Mouse (Mus musculus): ENCODE results near the gene Cplane1. TPM values are rescaled to one million over a fixed set of nuclear protein-coding genes. Genes with fewer than 3 reads are reported as not detected.

Cplane1 gene
- 1.9 and 2.1 TPM in 2 replicates for polyA plus RNA-seq (2012; rRNA removed)

DNA sequence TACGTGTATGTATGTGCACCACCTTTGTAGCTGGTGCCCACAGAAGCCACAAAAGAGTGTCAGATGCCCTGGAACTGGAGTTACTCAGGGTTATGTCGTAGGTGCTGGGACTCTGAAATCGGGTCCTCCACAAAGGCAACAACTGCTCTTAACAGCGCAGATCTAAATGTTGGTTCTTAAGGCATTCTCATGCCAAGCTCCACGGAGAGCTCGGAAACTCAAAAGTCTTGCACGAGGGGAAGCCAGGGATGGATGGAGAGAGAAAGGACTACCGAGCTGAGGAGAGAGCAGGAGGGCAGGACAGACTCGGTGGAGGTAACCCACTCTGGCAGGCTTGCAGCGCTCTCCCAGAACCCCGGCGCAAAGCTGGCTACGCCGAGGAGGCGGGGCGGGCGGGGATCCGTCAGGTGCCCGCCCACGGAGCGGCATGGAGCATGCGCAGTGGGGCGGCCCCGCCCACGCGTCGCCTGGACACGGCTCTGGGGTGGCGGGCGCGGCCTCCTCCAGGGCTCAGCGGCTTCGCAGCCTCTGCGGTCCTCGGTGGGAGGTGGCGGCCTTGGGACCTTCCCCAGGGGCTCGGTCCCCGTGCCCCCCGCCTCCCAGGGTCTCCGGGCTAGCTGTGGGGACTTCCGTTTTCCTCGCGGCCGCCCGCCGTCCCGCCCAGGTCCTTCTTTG lies at the start of gene Cplane1:
TSS of gene Cplane1 (plus strand) at position 516 of the 675 bp plus-strand sequence.
- DNase-seq (ENCODE audit: low read depth in 1 of 2, low spot score in 2 of 2), result peak; percentile 80 to 92
- H3K27ac ChIP-seq (ENCODE audit: insufficient read depth, low read length), result peak within 1 kb of the TSS; percentile 29
- peaks cover 1% of the 10 kb centered on the region; the same call in 1 of the 2 replicates for H3K36me3 ChIP-seq (ENCODE audit: control insufficient read depth, insufficient read depth, low read length)
- H3K4me1 ChIP-seq (ENCODE audit: control insufficient read depth, insufficient read depth, insufficient read length), result no peaks in the 10 kb centered on the region
- H3K4me3 ChIP-seq (ENCODE audit: extremely low read depth, insufficient read depth, insufficient read length), result peak within 1 kb of the TSS; percentile 68
- no peaks in the 10 kb centered on the region for H3K27me3 ChIP-seq (ENCODE audit: control insufficient read depth, insufficient read depth, low read length)
- TF ChIP-seq POLR2A (IDR thresholded peaks at IDR 0.05; ENCODE audit: low read depth, low read length) (peak; percentile 51), CTCF (IDR thresholded peaks at IDR 0.05; ENCODE audit: extremely low read depth, insufficient read depth, insufficient read length, insufficient replicate concordance) (no peak)
- under 1% methylated on average over 44 of the region's 47 CpGs for WGBS

DNA sequence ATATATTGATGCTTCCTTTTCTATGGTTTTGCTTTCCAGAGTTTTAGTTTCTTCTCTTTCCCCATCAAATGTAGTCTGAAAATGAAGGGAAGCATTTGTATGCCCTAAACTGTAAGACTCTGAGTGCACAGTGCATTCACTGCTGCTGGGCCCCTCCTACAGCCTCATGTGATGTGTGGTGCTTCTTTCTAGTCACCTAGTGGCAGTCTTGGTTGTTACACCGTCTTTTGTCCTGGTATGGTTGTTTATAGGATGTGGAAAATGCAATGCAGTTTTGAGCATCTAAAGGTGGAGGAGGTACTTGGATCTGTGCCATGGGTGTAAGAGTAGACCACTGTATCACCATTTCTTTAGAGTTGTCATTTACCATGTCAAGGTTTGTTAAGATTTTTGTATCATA lies 39.6 kb upstream of the Cplane1 start:
- H3K36me3 ChIP-seq (ENCODE audit: control insufficient read depth, insufficient read depth, low read length), result peaks cover 26% of the 10 kb centered on the region
- no peaks in the 10 kb centered on the region for H3K27me3 ChIP-seq (ENCODE audit: control insufficient read depth, insufficient read depth, low read length)
- no peak overlapping the region for H3K27ac ChIP-seq (ENCODE audit: insufficient read depth, low read length)
- no peaks in the 10 kb centered on the region for H3K4me1 ChIP-seq (ENCODE audit: control insufficient read depth, insufficient read depth, insufficient read length)
- 86% methylated on average over 1 of the region's 1 CpGs for WGBS
- TF ChIP-seq CTCF (IDR thresholded peaks at IDR 0.05; ENCODE audit: extremely low read depth, insufficient read depth, insufficient read length, insufficient replicate concordance), result no peak
- TF ChIP-seq POLR2A (IDR thresholded peaks at IDR 0.05; ENCODE audit: low read depth, low read length), result no peak
- no peak for DNase-seq (ENCODE audit: low read depth in 1 of 2, low spot score in 2 of 2)
- no peak overlapping the region for H3K4me3 ChIP-seq (ENCODE audit: extremely low read depth, insufficient read depth, insufficient read length)

DNA sequence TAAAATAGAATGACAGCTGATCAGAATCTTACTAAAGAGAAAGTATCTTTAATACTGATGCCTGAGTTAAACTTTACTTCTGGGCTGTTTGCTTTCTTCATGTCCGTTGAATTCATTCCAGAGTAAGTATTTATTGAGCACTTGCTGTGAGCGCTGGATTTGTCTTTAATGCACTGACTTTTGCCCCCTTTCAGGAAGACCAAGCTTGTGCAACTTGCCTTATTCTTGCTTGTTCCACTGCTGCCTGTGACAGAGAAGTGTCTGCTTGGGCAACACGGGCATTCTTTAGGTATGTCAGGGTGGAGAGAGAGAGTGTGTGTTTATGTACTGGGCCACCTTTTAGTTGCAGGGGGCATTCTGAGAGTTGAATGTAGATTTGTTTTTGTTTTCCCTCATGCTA lies 37.6 kb upstream of the Cplane1 start:
- WGBS, result 96% methylated on average over 3 of the region's 3 CpGs
- Histone ChIP-seq H3K27ac (ENCODE audit: insufficient read depth, low read length) (no peak overlapping the region), H3K36me3 (ENCODE audit: control insufficient read depth, insufficient read depth, low read length) (peaks cover 32% of the 10 kb centered on the region), H3K4me1 (ENCODE audit: control insufficient read depth, insufficient read depth, insufficient read length) (no peaks in the 10 kb centered on the region), H3K27me3 (ENCODE audit: control insufficient read depth, insufficient read depth, low read length) (no peaks in the 10 kb centered on the region), H3K4me3 (ENCODE audit: extremely low read depth, insufficient read depth, insufficient read length) (no peak overlapping the region)
- no peak for DNase-seq (ENCODE audit: low read depth in 1 of 2, low spot score in 2 of 2)
- no peak for TF ChIP-seq CTCF (IDR thresholded peaks at IDR 0.05; ENCODE audit: extremely low read depth, insufficient read depth, insufficient read length, insufficient replicate concordance)
- TF ChIP-seq POLR2A (IDR thresholded peaks at IDR 0.05; ENCODE audit: low read depth, low read length), result no peak

DNA sequence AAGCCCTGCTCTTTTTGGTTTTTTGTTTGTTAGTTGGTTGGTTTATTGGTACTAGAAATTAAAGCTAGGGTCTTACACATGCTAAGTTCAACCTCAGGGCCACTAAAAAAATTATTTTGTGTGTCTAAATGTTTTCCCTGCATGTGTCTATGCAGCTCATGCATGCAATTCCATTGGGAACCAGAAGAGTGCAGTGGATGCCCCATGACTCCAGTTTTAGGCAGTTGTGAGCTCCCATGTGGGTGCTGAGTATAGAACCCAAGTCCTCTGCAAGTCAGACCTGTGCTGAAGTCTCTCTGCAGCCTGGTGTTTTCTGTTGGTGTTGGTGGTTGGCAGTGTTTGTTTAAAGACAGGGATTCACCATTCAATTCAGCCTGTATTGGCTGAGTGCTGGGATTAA lies 37.1 kb upstream of the Cplane1 start:
- no peak overlapping the region for H3K27ac ChIP-seq (ENCODE audit: insufficient read depth, low read length)
- H3K36me3 ChIP-seq (ENCODE audit: control insufficient read depth, insufficient read depth, low read length), result peaks cover 33% of the 10 kb centered on the region
- H3K27me3 ChIP-seq (ENCODE audit: control insufficient read depth, insufficient read depth, low read length), result no peaks in the 10 kb centered on the region
- H3K4me1 ChIP-seq (ENCODE audit: control insufficient read depth, insufficient read depth, insufficient read length), result no peaks in the 10 kb centered on the region
- TF ChIP-seq POLR2A (IDR thresholded peaks at IDR 0.05; ENCODE audit: low read depth, low read length) (no peak), CTCF (IDR thresholded peaks at IDR 0.05; ENCODE audit: extremely low read depth, insufficient read depth, insufficient read length, insufficient replicate concordance) (no peak)
- H3K4me3 ChIP-seq (ENCODE audit: extremely low read depth, insufficient read depth, insufficient read length), result no peak overlapping the region
- no peak for DNase-seq (ENCODE audit: low read depth in 1 of 2, low spot score in 2 of 2)

DNA sequence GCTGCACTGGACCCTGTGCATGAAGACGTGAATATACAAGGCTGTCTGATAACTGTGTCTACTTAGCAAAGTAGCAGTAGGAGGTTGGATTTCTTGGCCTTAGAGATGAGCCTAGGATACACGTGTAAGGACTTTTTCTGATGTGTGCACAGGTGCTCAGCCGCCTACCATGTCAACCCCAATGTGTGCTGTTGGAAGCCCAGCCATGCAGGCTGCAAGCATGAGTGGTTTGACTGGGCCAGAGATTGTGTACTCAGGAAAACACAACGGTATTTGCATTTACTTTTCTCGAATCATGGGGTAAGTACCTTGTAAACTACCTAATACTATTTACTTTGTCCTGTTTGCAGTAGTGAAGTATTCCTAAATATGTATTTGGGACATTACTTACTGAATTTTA lies 33.3 kb upstream of the Cplane1 start:
- DNase-seq (ENCODE audit: low read depth in 1 of 2, low spot score in 2 of 2), result no peak
- Histone ChIP-seq H3K36me3 (ENCODE audit: control insufficient read depth, insufficient read depth, low read length) (peaks cover 36% of the 10 kb centered on the region), H3K4me1 (ENCODE audit: control insufficient read depth, insufficient read depth, insufficient read length) (no peaks in the 10 kb centered on the region), H3K27me3 (ENCODE audit: control insufficient read depth, insufficient read depth, low read length) (no peaks in the 10 kb centered on the region), H3K27ac (ENCODE audit: insufficient read depth, low read length) (no peak overlapping the region), H3K4me3 (ENCODE audit: extremely low read depth, insufficient read depth, insufficient read length) (no peak overlapping the region)
- 95% methylated on average over 5 of the region's 5 CpGs for WGBS
- TF ChIP-seq POLR2A (IDR thresholded peaks at IDR 0.05; ENCODE audit: low read depth, low read length), result no peak
- TF ChIP-seq CTCF (IDR thresholded peaks at IDR 0.05; ENCODE audit: extremely low read depth, insufficient read depth, insufficient read length, insufficient replicate concordance), result no peak

DNA sequence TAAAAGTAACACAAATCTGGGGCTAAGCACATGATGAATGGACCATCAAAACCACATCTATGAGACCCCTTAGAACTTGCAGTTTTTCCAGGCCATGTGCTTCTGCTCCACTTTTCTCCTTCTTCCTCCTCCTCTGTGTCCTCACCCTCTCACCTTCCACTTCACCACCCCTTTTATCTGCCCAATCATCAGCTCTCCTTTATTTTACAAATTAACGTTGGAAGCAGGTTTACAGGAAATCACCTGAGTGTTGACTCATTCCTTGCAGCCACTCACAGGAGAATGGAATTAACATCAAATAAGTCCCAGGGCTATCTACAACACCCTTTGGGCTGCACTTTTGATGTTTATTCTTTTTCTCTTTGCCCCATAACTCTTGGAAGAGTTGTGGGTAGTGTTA lies 7.1 kb upstream of the Cplane1 start:
- WGBS, result 83% methylated on average over 1 of the region's 1 CpGs
- no peak overlapping the region for H3K4me3 ChIP-seq (ENCODE audit: extremely low read depth, insufficient read depth, insufficient read length)
- H3K4me1 ChIP-seq (ENCODE audit: control insufficient read depth, insufficient read depth, insufficient read length), result no peaks in the 10 kb centered on the region
- peaks cover 6% of the 10 kb centered on the region; the same call in 1 of the 2 replicates for H3K36me3 ChIP-seq (ENCODE audit: control insufficient read depth, insufficient read depth, low read length)
- no peak for TF ChIP-seq CTCF (IDR thresholded peaks at IDR 0.05; ENCODE audit: extremely low read depth, insufficient read depth, insufficient read length, insufficient replicate concordance)
- TF ChIP-seq POLR2A (IDR thresholded peaks at IDR 0.05; ENCODE audit: low read depth, low read length), result no peak
- no peak for DNase-seq (ENCODE audit: low read depth in 1 of 2, low spot score in 2 of 2)
- no peak overlapping the region for H3K27ac ChIP-seq (ENCODE audit: insufficient read depth, low read length)
- no peaks in the 10 kb centered on the region for H3K27me3 ChIP-seq (ENCODE audit: control insufficient read depth, insufficient read depth, low read length)

DNA sequence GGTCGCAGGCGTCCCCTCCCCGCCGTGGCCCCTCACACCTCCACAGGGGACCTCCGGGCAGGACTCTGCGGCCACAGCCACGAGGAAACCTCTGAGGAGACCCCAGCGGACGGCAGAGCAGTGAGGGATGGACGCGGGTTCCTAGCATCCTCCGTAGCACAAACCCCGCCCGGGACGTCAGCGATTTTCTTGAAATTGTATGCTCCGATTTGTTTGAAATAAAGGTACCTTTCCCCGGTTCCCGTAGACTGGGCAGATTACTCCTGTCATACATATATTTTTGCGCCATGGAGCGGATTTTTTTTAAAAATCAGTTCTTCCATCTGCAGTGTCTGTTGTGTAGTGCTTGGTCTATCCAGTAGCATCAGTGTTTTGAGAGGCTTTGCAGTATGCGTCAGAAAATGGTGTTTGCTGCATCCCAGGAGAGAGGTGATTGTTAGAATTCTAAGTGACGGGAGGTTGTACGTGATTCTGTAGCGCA lies 400 bp downstream of the Cplane1 start:
- WGBS, result 1% methylated on average over 25 of the region's 25 CpGs

More for the DNA sequence above, 400 bp downstream of the Cplane1 start:
- Histone ChIP-seq H3K36me3 (ENCODE audit: control insufficient read depth, insufficient read depth, low read length) (peaks cover 1% of the 10 kb centered on the region; the same call in 1 of the 2 replicates), H3K4me1 (ENCODE audit: control insufficient read depth, insufficient read depth, insufficient read length) (no peaks in the 10 kb centered on the region), H3K27ac (ENCODE audit: insufficient read depth, low read length) (no peak overlapping the region), H3K27me3 (ENCODE audit: control insufficient read depth, insufficient read depth, low read length) (no peaks in the 10 kb centered on the region), H3K4me3 (ENCODE audit: extremely low read depth, insufficient read depth, insufficient read length) (peak overlapping the region; percentile 68)
- TF ChIP-seq POLR2A (IDR thresholded peaks at IDR 0.05; ENCODE audit: low read depth, low read length) (no peak), CTCF (IDR thresholded peaks at IDR 0.05; ENCODE audit: extremely low read depth, insufficient read depth, insufficient read length, insufficient replicate concordance) (no peak)
- peak in 1 of 2 experiments; percentile 7 for DNase-seq (ENCODE audit: low read depth in 1 of 2, low spot score in 2 of 2)
